In the genomic region with DNA sequence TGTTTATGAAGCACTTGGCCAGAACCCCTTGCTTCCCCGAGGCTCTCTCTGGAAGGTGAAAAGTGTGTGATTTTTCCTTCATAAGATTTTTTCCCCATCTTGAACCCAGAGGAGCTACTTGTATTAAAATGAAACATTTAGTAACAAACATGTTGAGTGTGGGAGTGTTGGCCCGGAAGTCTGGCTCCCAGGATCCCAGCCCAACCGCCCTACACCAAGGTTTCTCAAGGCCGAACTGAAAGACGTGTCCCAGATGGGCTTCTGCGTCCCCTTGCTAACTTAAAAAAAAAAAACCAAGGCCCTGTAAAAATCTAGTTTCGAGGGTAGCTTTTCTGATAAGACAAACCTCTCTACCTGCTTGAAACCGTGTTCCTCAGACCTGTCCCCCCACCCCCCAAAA, we compare ENCODE assay signal across 8 mouse cellular contexts. TPM values are rescaled to one million over a fixed set of nuclear protein-coding genes. Genes with fewer than 3 reads are reported as not detected.
DNase-seq lines count a peak whose midpoint lies in the region; ATAC-seq and TF ChIP-seq lines count a peak whose summit lies in the region.

No protein-coding gene starts in this region.

- H3K27ac ChIP-seq in kidney, adult 2 months (ENCODE audit: insufficient read depth, low read depth, low read length), result peak overlapping the region; percentile 96
- H3K27ac ChIP-seq in heart, embryonic 14.5 days (replicated peaks in 1 of 2; ENCODE audit: control insufficient read depth in 1 of 2, insufficient read depth in 1 of 2, low read depth in 2 of 2, low read length in 2 of 2), result peak overlapping the region; percentile 34 to 71
- H3K27ac ChIP-seq in limb, embryonic 15.5 days, result peak overlapping the region; percentile 38

- WGBS in kidney, adult 2 months, result 37% methylated on average over 8 of the region's 8 CpGs
- WGBS in heart, embryonic 14.5 days, result 30% methylated on average over 8 of the region's 8 CpGs
- WGBS in limb, embryonic 15.5 days, result 44% methylated on average over 8 of the region's 8 CpGs

- DNase-seq in kidney, adult 2 months, result peak; percentile 38
- DNase-seq in kidney, adult 9 months, result no peak
- peak; percentile 41 for DNase-seq in ovary, postnatal 14 days (ENCODE audit: low spot score)
- DNase-seq in cerebellum, adult 8-10 months, result no peak
- no peak for DNase-seq in frontal cortex, postnatal 14 days (ENCODE audit: low spot score in 2 of 2)
- no peak for DNase-seq in embryo, embryonic 10.5 days (ENCODE audit: low spot score)

- H3K9me3 ChIP-seq in heart, embryonic 14.5 days (ENCODE audit: control insufficient read depth, low read length), result no peaks in the 10 kb centered on the region
- H3K9me3 ChIP-seq in limb, embryonic 15.5 days, result no peaks in the 10 kb centered on the region

- H3K4me3 ChIP-seq in kidney, adult 2 months (ENCODE audit: insufficient read depth, low read depth, low read length), result 0 out of 2 replicates have a peak overlapping the region, but pooled peaks have one; percentile 12
- peak overlapping the region in 1 of 2 experiments; percentile 89; a peak in 2 of 4 replicates for H3K4me3 ChIP-seq in heart, embryonic 14.5 days (ENCODE audit: control insufficient read depth in 1 of 2, insufficient read depth in 1 of 2, low read depth in 1 of 2, low read length in 2 of 2)
- H3K4me3 ChIP-seq in limb, embryonic 15.5 days, result peak overlapping the region; percentile 86; the same call in 1 of the 2 replicates

- no peak for ATAC-seq in heart, embryonic 14.5 days (ENCODE audit: insufficient number of reproducible peaks, insufficient read depth, low FRiP score, low read depth)
- no peak for ATAC-seq in limb, embryonic 15.5 days (ENCODE audit: insufficient number of reproducible peaks, low FRiP score, low TSS enrichment, low read depth)

- H3K4me1 ChIP-seq in kidney, adult 2 months (ENCODE audit: control insufficient read depth, insufficient read depth, low read length), result peaks cover 30% of the 10 kb centered on the region
- peaks cover 13 to 56% of the 10 kb centered on the region in 2 experiments for H3K4me1 ChIP-seq in heart, embryonic 14.5 days (ENCODE audit: control insufficient read depth in 2 of 2, insufficient read depth in 2 of 2, low read length in 2 of 2)
- peaks cover 34% of the 10 kb centered on the region for H3K4me1 ChIP-seq in limb, embryonic 15.5 days

- no peaks in the 10 kb centered on the region for H3K36me3 ChIP-seq in kidney, adult 2 months (ENCODE audit: control insufficient read depth, insufficient read depth, low read length)
- H3K36me3 ChIP-seq in heart, embryonic 14.5 days (ENCODE audit: control insufficient read depth, insufficient read depth, low read length), result no peaks in the 10 kb centered on the region
- H3K36me3 ChIP-seq in limb, embryonic 15.5 days, result no peaks in the 10 kb centered on the region; the same call in 1 of the 2 replicates

- no peak for TF ChIP-seq POLR2A in kidney, adult 2 months (IDR thresholded peaks at IDR 0.05; ENCODE audit: low read depth, low read length)

- no peaks in the 10 kb centered on the region for H3K27me3 ChIP-seq in kidney, adult 2 months (replicated peaks; ENCODE audit: control insufficient read depth, insufficient read depth, low read length)
- H3K27me3 ChIP-seq in heart, embryonic 14.5 days (ENCODE audit: control insufficient read depth, insufficient read depth, low read length), result no peaks in the 10 kb centered on the region
- H3K27me3 ChIP-seq in limb, embryonic 15.5 days, result no peaks in the 10 kb centered on the region

- peak overlapping the region; percentile 50; the same call in 1 of the 2 replicates for H3K9ac ChIP-seq in heart, embryonic 14.5 days (ENCODE audit: low read length)
- no peak overlapping the region for H3K9ac ChIP-seq in limb, embryonic 15.5 days

- no peak for TF ChIP-seq CTCF in kidney, adult 2 months (conservative IDR thresholded peaks at IDR 0.05; ENCODE audit: insufficient read depth, insufficient read length, low read depth, low read length)

- H3K4me2 ChIP-seq in heart, embryonic 14.5 days (ENCODE audit: low read length), result peak overlapping the region; percentile 95
- H3K4me2 ChIP-seq in limb, embryonic 15.5 days, result peak overlapping the region; percentile 88

RNA-seq across cellular contexts. Expression of gene Gna12, which starts 2.3 kb away (rescaled TPM):
- 122 and 136 TPM in 2 replicates for polyA plus RNA-seq in kidney, adult 2 months (2012; rRNA removed)
- 46.4 and 53.8 TPM in 2 replicates for polyA plus RNA-seq in heart, embryonic 14.5 days (2014; fragmentation: Nextera tagmentation; extraction: Ambion mirVana)
- 19.1 and 24.3 TPM in 2 replicates for polyA plus RNA-seq in limb, embryonic 15.5 days (2015; fragmentation: Nextera tagmentation; extraction: Ambion mirVana)

Comparison
In these comparisons a context has a peak if more than half of its experiments do, and no peak if none do; other contexts are left out.
1. DNase-seq: peak in kidney, adult 2 months (single experiment) and ovary, postnatal 14 days (single experiment); none in kidney, adult 9 months (single experiment), cerebellum, adult 8-10 months (single experiment), frontal cortex, postnatal 14 days (0 of 2) and embryo, embryonic 10.5 days (single experiment).
2. H3K27ac ChIP-seq: peak in every context shown above with its lines; median percentile 96 in kidney, adult 2 months; 52 in heart, embryonic 14.5 days; 38 in limb, embryonic 15.5 days.